Mouse (Mus musculus) limb, embryonic 13.5 days (tissue): ENCODE measurements around the gene Prl3b1. TPM values are rescaled to one million over a fixed set of nuclear protein-coding genes. Genes with fewer than 3 reads are reported as not detected.

Experiments used
- ATAC-seq: fragments of 200-750 bp; cut with Nextera tagmentation; 2 replicates; pipeline ENCODE4 v1.8.0; 2017; ENCODE audit warnings: low read depth, moderate number of reproducible peaks, moderate TSS enrichment; ENCODE audit not compliant: low FRiP score
- H3K27ac ChIP-seq: fragments of 300-500 bp; sonication (generic); 2 replicates; pipeline ENCODE4 v1.5.1; 2015; ENCODE audit warnings: inconsistent platforms, mild to moderate bottlenecking, moderate library complexity
- H3K27me3 ChIP-seq: fragments of 300-500 bp; sonication (generic); 2 replicates; pipeline ENCODE4 v1.6.1; 2015; ENCODE audit warnings: mild to moderate bottlenecking, inconsistent platforms
- H3K36me3 ChIP-seq: fragments of 300-500 bp; sonication (generic); 2 replicates; pipeline ENCODE4 v1.6.1; 2015; ENCODE audit warnings: inconsistent platforms, mild to moderate bottlenecking, moderate library complexity
- H3K4me1 ChIP-seq: fragments of 300-500 bp; sonication (generic); 2 replicates; pipeline ENCODE4 v1.6.1; 2015; ENCODE audit warnings: inconsistent platforms
- H3K4me2 ChIP-seq: fragments of 300-500 bp; sonication (generic); replicated peaks from 2 replicates; pipeline ENCODE4 v1.6.1; 2015; ENCODE audit warnings: inconsistent platforms, mild to moderate bottlenecking, moderate library complexity
- H3K4me3 ChIP-seq: fragments of 300-500 bp; sonication (generic); 2 replicates; pipeline ENCODE4 v1.5.1; 2015; ENCODE audit warnings: moderate library complexity, mild to moderate bottlenecking, inconsistent platforms
- H3K9ac ChIP-seq: fragments of 300-500 bp; sonication (generic); 2 replicates; pipeline ENCODE4 v1.6.1; 2015; ENCODE audit warnings: mild to moderate bottlenecking, inconsistent platforms
- H3K9me3 ChIP-seq: fragments of 300-500 bp; sonication (generic); 2 replicates; pipeline ENCODE4 v1.6.1; 2016; ENCODE audit warnings: inconsistent platforms
- WGBS: fragments of 180-500 bp; shearing (Covaris S2); methylation state at CpG from one replicate; pipeline ENCODE4 v1.1.7; 2015; 5-methylcytosine and 5-hydroxymethylcytosine counted together
- polyA plus RNA-seq: library from polyadenylated mRNA; unstranded; fragments of >200 nt; fragmentation: Nextera tagmentation; extraction: Ambion mirVana; gene quantifications from 2 replicates; pipeline ENCODE4 v1.2.1, GENCODE M21; 2015

The Prl3b1 gene
- polyA plus RNA-seq: not detected in 2 replicates

- Histone ChIP-seq H3K4me3 (no peak within 1 kb of the TSS), H3K9ac (no peak within 1 kb of the TSS), H3K27ac (no peak within 1 kb of the TSS), H3K36me3 (no peaks in the 10 kb centered on the region), H3K4me2 (no peak within 1 kb of the TSS), H3K4me1 (no peaks in the 10 kb centered on the region), H3K27me3 (no peaks in the 10 kb centered on the region), H3K9me3 (no peaks in the 10 kb centered on the region)
- ATAC-seq: no peak
- 92% methylated on average over 1 of the region's 1 CpGs for whole genome bisulfite sequencing
Observed at GRCm38 (mm10) chr13:27241547-27241946, at the start of gene Prl3b1. Gene Prl3b1, plus strand, starts transcription at chr13:27241847.

- Histone ChIP-seq H3K27me3 (no peaks in the 10 kb centered on the region), H3K9me3 (no peaks in the 10 kb centered on the region), H3K9ac (no peak within 1 kb of the TSS), H3K4me2 (no peak within 1 kb of the TSS), H3K36me3 (no peaks in the 10 kb centered on the region), H3K4me1 (no peaks in the 10 kb centered on the region), H3K4me3 (no peak within 1 kb of the TSS), H3K27ac (no peak within 1 kb of the TSS)
- WGBS: 87% methylated on average over 1 of the region's 1 CpGs
- no peak for ATAC-seq
Observed at GRCm38 (mm10) chr13:27196359-27196758, 45.3 kb upstream of the Prl3b1 start, which contains the start of gene Prl3c1. Gene Prl3c1, plus strand, starts transcription at chr13:27196659.

GRCm38 (mm10) chr13:27259136-27259535 lies 17.5 kb downstream of the Prl3b1 start, which contains the start of gene Prl3a1:
Gene Prl3a1, plus strand, starts transcription at chr13:27259436.
- Histone ChIP-seq H3K36me3 (no peaks in the 10 kb centered on the region), H3K27me3 (no peaks in the 10 kb centered on the region), H3K9me3 (no peaks in the 10 kb centered on the region), H3K4me2 (no peak within 1 kb of the TSS), H3K27ac (no peak within 1 kb of the TSS), H3K9ac (no peak within 1 kb of the TSS), H3K4me3 (no peak within 1 kb of the TSS), H3K4me1 (no peaks in the 10 kb centered on the region)
- ATAC-seq: no peak
- 88% methylated on average over 4 of the region's 4 CpGs for WGBS

Other genes with a start within 250 kb of the Prl3b1 start
- not detected in 2 replicates for gene Prl, start 184.3 kb upstream of the Prl3b1 start, polyA plus RNA-seq
- gene Prl3d1, start 147.7 kb upstream of the Prl3b1 start, polyA plus RNA-seq: not detected in 2 replicates
- not detected in 2 replicates for gene Prl3d2, start 120.1 kb upstream of the Prl3b1 start, polyA plus RNA-seq
- gene Prl3d3, start 85.1 kb upstream of the Prl3b1 start, polyA plus RNA-seq: not detected in 2 replicates
- not detected in 2 replicates for gene Prl3c1, start 45.2 kb upstream of the Prl3b1 start, polyA plus RNA-seq
- not detected in 2 replicates for gene Prl3a1, start 17.6 kb downstream of the Prl3b1 start, polyA plus RNA-seq
- gene Prl6a1, start 70.8 kb downstream of the Prl3b1 start, polyA plus RNA-seq: not detected in 2 replicates
- gene Prl8a2, start 103.8 kb downstream of the Prl3b1 start, polyA plus RNA-seq: 0.61 TPM in 1 of 2 replicates, not detected in the other
- gene Prl2b1, start 149.0 kb downstream of the Prl3b1 start, polyA plus RNA-seq: not detected in 2 replicates
- gene Prl8a6, start 196.8 kb downstream of the Prl3b1 start, polyA plus RNA-seq: not detected in 2 replicates